Mouse (Mus musculus): ENCODE results near the gene Iqsec1.

DNA sequence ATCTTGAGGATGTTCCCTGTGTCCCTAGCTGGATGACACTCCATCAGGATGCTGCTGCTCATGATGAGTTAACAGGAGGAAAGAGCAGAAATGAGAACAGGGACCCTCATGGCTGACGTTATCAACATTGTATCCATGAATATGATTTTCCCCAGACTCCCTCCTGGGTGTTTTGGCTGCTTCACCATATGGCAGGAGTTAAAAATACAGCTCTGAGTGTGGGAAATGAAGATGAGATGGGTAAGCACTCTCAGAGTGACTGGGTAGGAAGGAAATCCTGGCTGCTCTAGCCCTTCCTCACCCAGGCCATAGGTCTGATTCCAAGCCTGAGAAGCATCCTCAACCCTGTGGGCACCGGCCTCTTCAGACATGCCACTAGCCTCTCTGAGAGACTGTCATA lies 14.2 kb downstream of the Iqsec1 start:
- no peak for TF ChIP-seq CTCF (IDR thresholded peaks at IDR 0.05; ENCODE audit: low read depth)
- no peak for TF ChIP-seq EP300 (IDR thresholded peaks at IDR 0.05; ENCODE audit: low read depth)

All from heart, postnatal 0 days (tissue).